Mouse (Mus musculus) C2C12 (cell line): ENCODE results near the gene Paqr7.

ENCODE experiments used
- CEBPB ChIP-seq: IDR thresholded peaks from one replicate; pipeline ENCODE4 v1.6.1; 2011; ENCODE audit warnings: low read depth, mild to moderate bottlenecking, control low read depth, moderate library complexity
- CTCF ChIP-seq: IDR thresholded peaks from one replicate; pipeline ENCODE4 v1.5.1; 2011; ENCODE audit not compliant: control insufficient read depth, insufficient read depth, insufficient read length
- FOSL1 ChIP-seq: IDR thresholded peaks from one replicate; pipeline ENCODE4 v1.8.0; 2011; ENCODE audit warnings: mild to moderate bottlenecking, low read length; ENCODE audit not compliant: poor library complexity, insufficient read depth, severe bottlenecking
- MAX ChIP-seq: IDR thresholded peaks from one replicate; pipeline ENCODE4 v1.6.1; 2011; ENCODE audit warnings: mild to moderate bottlenecking, control low read depth
- MYOG ChIP-seq: IDR thresholded peaks from one replicate; pipeline ENCODE4 v1.6.1; 2011; ENCODE audit not compliant: control insufficient read depth, insufficient read length; ENCODE audit errors: extremely low read depth
- USF1 ChIP-seq: IDR thresholded peaks from one replicate; pipeline ENCODE4 v1.6.1; 2011; ENCODE audit warnings: low read depth, mild to moderate bottlenecking, control low read depth, moderate library complexity

- TF ChIP-seq CTCF (no peak), USF1 (no peak), MAX (no peak), CEBPB (no peak), MYOG (no peak), FOSL1 (no peak)
Measured at GRCm38 (mm10) chr4:134469985-134470384, 26.5 kb upstream of the Paqr7 start.
